Mouse (Mus musculus): ENCODE results near the gene Tmem108. TPM values are rescaled to one million over a fixed set of nuclear protein-coding genes. Genes with fewer than 3 reads are reported as not detected.

Tmem108 gene
- polyA plus RNA-seq, 1 experiment from 2014 or later = 38.0 TPM

DNA sequence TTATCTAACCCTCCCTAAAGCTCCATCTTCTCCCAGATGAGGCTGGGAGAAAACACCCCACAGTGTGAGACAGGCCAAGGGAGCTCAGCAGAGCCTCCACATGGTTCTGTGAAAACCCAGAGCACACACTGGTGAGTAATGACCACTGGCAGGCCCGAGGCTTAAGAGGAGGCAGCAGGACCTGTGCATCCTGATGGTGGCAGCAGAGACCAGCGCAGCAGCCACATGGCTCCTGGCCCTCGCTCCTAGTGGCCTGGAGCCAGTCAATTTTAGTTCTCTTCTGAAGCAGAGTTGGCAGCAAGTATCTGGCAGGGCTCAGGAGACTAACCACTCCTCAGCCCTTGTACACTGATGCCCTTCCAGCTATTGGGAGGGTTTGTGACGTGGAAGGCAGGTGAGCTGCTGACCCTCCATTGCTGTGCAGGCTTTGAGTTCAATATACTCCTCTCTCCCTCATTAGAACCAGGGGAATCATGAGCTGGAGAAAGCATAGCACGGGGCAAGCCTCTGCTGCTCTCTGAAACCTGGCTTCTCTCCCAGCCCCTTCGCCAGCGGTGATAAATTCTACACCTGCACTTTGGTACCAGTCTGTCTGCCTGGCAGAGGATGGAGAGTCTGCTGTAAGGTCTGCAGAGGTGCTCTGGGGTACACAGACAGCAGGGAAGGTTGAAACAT, 267.2 kb downstream of the Tmem108 start:
- peaks cover 5% of the 10 kb centered on the region; the same call in 1 of the 2 replicates for H3K4me1 ChIP-seq (ENCODE audit: control insufficient read depth, insufficient read depth, low read length)
- H3K9ac ChIP-seq (replicated peaks; ENCODE audit: low read depth, low read length) = no peak overlapping the region
- no peak overlapping the region for H3K4me2 ChIP-seq (ENCODE audit: low read depth, low read length)
- H3K36me3 ChIP-seq (ENCODE audit: control insufficient read depth, insufficient read depth, low read length) = no peaks in the 10 kb centered on the region
- H3K27me3 ChIP-seq (ENCODE audit: control insufficient read depth, insufficient read depth, low read length) = no peaks in the 10 kb centered on the region
- H3K9me3 ChIP-seq (ENCODE audit: control insufficient read depth, low read length) = no peaks in the 10 kb centered on the region
- peak; percentile 89 for ATAC-seq (ENCODE audit: low read depth)
- 27% methylated on average over 7 of the region's 7 CpGs for WGBS
- H3K4me3 ChIP-seq (ENCODE audit: low read depth, low read length) = no peak overlapping the region
- no peak overlapping the region; the same call in 1 of the 2 replicates for H3K27ac ChIP-seq (ENCODE audit: low read depth, low read length)

DNA sequence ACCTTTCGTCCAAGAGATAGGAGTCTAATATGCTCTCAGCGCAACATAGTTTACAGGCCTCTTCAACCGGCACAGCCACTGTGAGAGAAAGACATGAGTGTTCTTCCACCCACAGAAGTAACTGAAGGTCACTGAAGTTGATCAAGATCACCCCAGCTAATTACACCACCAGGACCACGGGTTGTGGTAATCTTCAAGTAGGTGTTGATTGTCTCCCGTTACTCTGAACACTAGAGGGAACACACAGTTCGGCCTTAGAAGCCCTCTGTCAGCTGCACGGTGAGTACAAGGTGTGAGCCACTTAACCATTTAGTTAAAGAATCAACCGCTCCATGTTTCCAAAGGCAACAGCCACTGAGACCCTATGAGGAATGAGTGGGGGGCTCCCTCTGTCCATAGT, 269.7 kb downstream of the Tmem108 start:
- Histone ChIP-seq H3K4me2 (ENCODE audit: low read depth, low read length) (no peak overlapping the region), H3K36me3 (ENCODE audit: control insufficient read depth, insufficient read depth, low read length) (no peaks in the 10 kb centered on the region), H3K27ac (ENCODE audit: low read depth, low read length) (no peak overlapping the region), H3K27me3 (ENCODE audit: control insufficient read depth, insufficient read depth, low read length) (no peaks in the 10 kb centered on the region), H3K9me3 (ENCODE audit: control insufficient read depth, low read length) (no peaks in the 10 kb centered on the region), H3K4me1 (ENCODE audit: control insufficient read depth, insufficient read depth, low read length) (peaks cover 5% of the 10 kb centered on the region; the same call in 1 of the 2 replicates), H3K9ac (replicated peaks; ENCODE audit: low read depth, low read length) (no peak overlapping the region), H3K4me3 (ENCODE audit: low read depth, low read length) (no peak overlapping the region)
- WGBS = 85% methylated on average over 8 of the region's 8 CpGs
- ATAC-seq (ENCODE audit: low read depth) = no peak

DNA sequence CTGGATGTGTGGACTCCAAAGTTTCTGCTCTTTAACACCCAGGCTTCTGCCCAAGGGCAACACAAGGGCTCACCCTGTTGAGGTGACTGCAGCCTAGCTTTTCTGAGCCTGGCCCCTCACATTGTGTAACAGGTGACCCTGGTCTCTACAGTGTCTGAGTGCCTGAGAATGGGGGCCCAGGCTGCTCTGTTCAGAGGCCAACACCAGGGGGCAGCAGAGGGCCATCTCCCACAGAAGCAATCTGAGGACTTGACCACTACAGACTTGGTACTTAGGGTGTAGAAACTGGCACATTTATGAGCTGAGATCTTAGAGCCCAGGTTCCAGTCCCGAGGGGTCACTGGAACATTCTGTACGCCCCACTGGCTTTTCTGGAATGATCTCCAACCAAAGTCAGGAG, 271.2 kb downstream of the Tmem108 start:
- Histone ChIP-seq H3K4me3 (ENCODE audit: low read depth, low read length) (no peak overlapping the region), H3K36me3 (ENCODE audit: control insufficient read depth, insufficient read depth, low read length) (no peaks in the 10 kb centered on the region), H3K27ac (ENCODE audit: low read depth, low read length) (no peak overlapping the region), H3K9ac (replicated peaks; ENCODE audit: low read depth, low read length) (no peak overlapping the region), H3K27me3 (ENCODE audit: control insufficient read depth, insufficient read depth, low read length) (no peaks in the 10 kb centered on the region), H3K4me2 (ENCODE audit: low read depth, low read length) (no peak overlapping the region), H3K9me3 (ENCODE audit: control insufficient read depth, low read length) (no peaks in the 10 kb centered on the region), H3K4me1 (ENCODE audit: control insufficient read depth, insufficient read depth, low read length) (peaks cover 5% of the 10 kb centered on the region; the same call in 1 of the 2 replicates)
- ATAC-seq (ENCODE audit: low read depth) = peak; percentile 57; the same call in 1 of the 2 replicates
- WGBS = 27% methylated on average over 2 of the region's 2 CpGs

DNA sequence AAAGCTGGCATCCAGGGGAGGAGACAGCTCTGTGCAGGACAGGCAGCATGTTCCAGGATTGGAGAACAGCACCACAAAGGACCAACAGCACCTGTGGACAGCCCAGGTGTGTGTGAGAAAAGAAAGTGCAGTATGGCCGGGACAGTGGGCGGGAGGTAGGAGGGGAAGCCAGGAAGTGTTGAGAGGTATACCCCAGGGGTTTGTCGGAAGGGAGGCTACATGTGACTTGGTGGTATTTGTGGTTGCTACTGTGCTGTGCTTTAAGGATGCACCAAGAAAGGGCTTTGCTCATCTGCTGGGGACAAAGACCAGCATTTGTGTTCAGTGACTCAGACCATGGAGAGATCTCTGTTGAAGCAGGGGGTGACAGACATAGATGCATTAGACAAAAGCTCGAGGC, 271.8 kb downstream of the Tmem108 start:
- ATAC-seq (ENCODE audit: low read depth) = no peak
- Histone ChIP-seq H3K4me2 (ENCODE audit: low read depth, low read length) (no peak overlapping the region), H3K27me3 (ENCODE audit: control insufficient read depth, insufficient read depth, low read length) (no peaks in the 10 kb centered on the region), H3K9ac (replicated peaks; ENCODE audit: low read depth, low read length) (no peak overlapping the region), H3K36me3 (ENCODE audit: control insufficient read depth, insufficient read depth, low read length) (no peaks in the 10 kb centered on the region), H3K4me1 (ENCODE audit: control insufficient read depth, insufficient read depth, low read length) (peaks cover 3% of the 10 kb centered on the region; the same call in 1 of the 2 replicates), H3K9me3 (ENCODE audit: control insufficient read depth, low read length) (no peaks in the 10 kb centered on the region), H3K4me3 (ENCODE audit: low read depth, low read length) (no peak overlapping the region), H3K27ac (ENCODE audit: low read depth, low read length) (no peak overlapping the region)
- 80% methylated on average over 4 of the region's 4 CpGs for WGBS

DNA sequence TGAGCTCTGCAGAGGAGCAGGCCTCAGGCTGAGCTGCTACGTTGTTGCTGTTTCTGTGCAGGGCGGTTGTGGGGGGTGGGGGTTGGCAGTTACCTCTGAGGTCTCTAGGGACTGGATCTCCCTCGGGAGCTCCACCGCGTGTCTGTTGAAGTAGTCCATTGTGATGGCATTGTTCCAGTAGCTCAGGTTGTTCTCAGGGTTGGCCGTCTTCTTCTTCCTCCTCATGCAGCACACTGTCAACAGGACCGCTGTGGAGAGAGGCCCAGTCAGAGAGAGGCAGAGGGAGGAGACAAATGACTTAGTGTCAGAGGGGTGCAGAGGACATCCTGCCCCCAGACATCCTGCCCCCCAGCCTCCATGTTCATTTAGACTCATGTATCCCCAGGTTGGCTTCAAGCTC, 272.5 kb downstream of the Tmem108 start:
- Histone ChIP-seq H3K9me3 (ENCODE audit: control insufficient read depth, low read length) (no peaks in the 10 kb centered on the region), H3K27me3 (ENCODE audit: control insufficient read depth, insufficient read depth, low read length) (no peaks in the 10 kb centered on the region)
- WGBS = 68% methylated on average over 7 of the region's 7 CpGs

DNA sequence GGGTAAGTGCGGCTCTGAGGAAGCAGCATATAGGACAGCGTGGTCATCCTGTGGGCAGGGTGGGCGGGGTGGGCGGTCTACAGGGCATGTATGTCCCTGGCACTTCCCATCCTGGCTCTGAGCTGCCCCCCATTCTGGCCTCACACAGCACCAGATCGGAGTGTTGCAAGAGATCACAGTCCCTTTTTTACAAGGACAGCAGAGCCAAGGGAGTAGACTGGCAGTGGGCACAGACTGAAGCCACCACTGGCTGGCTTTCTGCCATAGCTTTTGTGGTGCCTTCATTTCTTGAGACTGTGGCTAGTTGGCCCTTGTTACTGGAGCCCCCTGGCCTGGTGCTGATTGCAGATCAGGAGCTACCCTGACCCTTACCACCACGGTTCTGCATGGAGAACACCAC, 275.4 kb downstream of the Tmem108 start:
- Histone ChIP-seq H3K27me3 (ENCODE audit: control insufficient read depth, insufficient read depth, low read length) (no peaks in the 10 kb centered on the region), H3K9me3 (ENCODE audit: control insufficient read depth, low read length) (no peaks in the 10 kb centered on the region), H3K4me1 (ENCODE audit: control insufficient read depth, insufficient read depth, low read length) (no peaks in the 10 kb centered on the region), H3K27ac (ENCODE audit: low read depth, low read length) (no peak overlapping the region), H3K36me3 (ENCODE audit: control insufficient read depth, insufficient read depth, low read length) (no peaks in the 10 kb centered on the region), H3K9ac (replicated peaks; ENCODE audit: low read depth, low read length) (no peak overlapping the region), H3K4me2 (ENCODE audit: low read depth, low read length) (no peak overlapping the region), H3K4me3 (ENCODE audit: low read depth, low read length) (no peak overlapping the region)
- WGBS = 88% methylated on average over 6 of the region's 6 CpGs
- no peak for ATAC-seq (ENCODE audit: low read depth)

More for the DNA sequence above, 272.5 kb downstream of the Tmem108 start:
- no peak for ATAC-seq (ENCODE audit: low read depth)
- no peak overlapping the region for H3K27ac ChIP-seq (ENCODE audit: low read depth, low read length)
- no peaks in the 10 kb centered on the region for H3K4me1 ChIP-seq (ENCODE audit: control insufficient read depth, insufficient read depth, low read length)
- H3K36me3 ChIP-seq (ENCODE audit: control insufficient read depth, insufficient read depth, low read length) = no peaks in the 10 kb centered on the region
- H3K9ac ChIP-seq (replicated peaks; ENCODE audit: low read depth, low read length) = no peak overlapping the region
- no peak overlapping the region for H3K4me3 ChIP-seq (ENCODE audit: low read depth, low read length)
- H3K4me2 ChIP-seq (ENCODE audit: low read depth, low read length) = no peak overlapping the region

DNA sequence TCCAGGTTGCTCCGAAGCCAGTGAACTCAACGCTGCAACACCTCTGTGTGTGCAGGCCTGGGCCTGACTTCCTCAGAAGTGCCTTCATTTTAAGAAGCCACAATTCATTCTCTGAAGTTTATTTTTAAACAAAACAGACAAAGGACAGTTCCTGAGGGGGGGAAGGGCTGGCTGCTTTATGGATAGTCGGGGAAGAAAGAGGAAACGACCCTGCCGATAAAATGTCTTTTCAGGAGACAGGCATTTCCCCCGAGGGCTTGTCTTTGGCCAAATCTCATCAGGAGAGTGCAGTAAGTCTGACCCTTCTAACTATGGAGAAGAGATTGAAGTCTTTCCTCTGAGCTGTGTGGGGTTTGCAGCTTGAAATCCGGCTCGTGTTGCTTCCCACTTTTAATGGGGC, 276.0 kb downstream of the Tmem108 start:
- H3K9ac ChIP-seq (replicated peaks; ENCODE audit: low read depth, low read length) = no peak overlapping the region
- WGBS = 21% methylated on average over 8 of the region's 8 CpGs
- H3K27ac ChIP-seq (ENCODE audit: low read depth, low read length) = no peak overlapping the region

DNA sequence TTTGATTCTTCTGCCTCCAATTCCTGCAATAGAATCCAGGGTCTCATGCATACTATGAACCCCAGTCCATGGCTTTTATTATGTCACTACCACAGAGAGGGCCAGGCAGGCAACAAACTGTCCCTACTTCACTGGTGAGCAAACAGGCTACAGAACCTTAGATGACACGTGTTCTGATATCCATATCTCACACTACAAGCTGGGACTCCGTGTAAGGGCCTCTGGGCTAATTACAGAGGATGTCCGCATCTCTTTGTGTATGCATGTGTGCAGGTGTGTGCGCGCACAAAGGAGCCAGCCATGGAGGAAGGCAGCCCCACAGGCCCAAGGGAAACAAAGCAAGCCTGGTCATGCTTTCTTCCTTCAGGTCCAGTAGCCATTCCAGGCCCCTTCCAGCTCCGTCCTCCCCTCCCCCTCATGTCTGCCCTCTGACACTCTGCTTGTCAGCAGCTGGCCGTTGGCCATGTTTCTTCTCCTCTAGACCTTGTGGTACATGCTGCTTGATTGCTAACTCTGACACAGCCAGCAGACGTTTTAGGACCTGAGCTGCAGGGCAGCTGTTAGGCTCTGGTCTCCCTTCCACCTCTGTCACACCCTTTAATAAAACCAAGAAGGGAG, 280.9 kb downstream of the Tmem108 start:
- no peak overlapping the region for H3K4me2 ChIP-seq (ENCODE audit: low read depth, low read length)
- no peak overlapping the region for H3K9ac ChIP-seq (replicated peaks; ENCODE audit: low read depth, low read length)

More for the DNA sequence above, 276.0 kb downstream of the Tmem108 start:
- Histone ChIP-seq H3K4me2 (ENCODE audit: low read depth, low read length) (no peak overlapping the region), H3K27me3 (ENCODE audit: control insufficient read depth, insufficient read depth, low read length) (no peaks in the 10 kb centered on the region), H3K9me3 (ENCODE audit: control insufficient read depth, low read length) (no peaks in the 10 kb centered on the region), H3K36me3 (ENCODE audit: control insufficient read depth, insufficient read depth, low read length) (no peaks in the 10 kb centered on the region), H3K4me1 (ENCODE audit: control insufficient read depth, insufficient read depth, low read length) (0 out of 2 replicates have a peak, but pooled peaks cover 3% of the 10 kb centered on the region), H3K4me3 (ENCODE audit: low read depth, low read length) (no peak overlapping the region)
- ATAC-seq (ENCODE audit: low read depth) = no peak

DNA sequence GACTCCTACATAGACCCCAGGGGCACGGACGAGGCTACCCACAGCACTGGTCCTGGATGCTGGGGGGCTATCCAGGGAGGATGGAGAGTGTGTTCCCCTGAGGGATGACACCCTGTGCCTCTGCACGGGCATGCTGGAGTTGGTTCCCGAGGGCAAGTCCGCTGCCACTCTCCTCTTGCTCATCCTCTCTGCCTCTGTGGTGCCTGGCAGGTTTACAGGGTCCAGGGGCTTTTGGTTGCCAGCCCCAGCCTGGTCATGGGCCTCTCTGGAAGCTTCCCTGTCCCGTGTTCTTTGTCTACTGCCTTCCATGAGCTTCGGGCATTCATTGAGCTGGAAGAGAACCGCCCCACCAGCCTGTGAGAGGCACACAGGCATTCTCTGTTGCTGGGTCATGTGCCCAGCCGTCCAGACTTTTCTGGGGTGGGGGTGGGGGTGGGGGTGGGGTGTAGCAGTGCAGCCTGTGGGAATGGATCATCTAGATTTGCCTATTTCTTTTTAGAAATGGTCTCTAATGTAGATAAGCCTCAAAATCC, 281.5 kb downstream of the Tmem108 start, which contains the start of gene Bfsp2:
Bfsp2 (minus strand) TSS at position 377 of the 533 bp plus-strand sequence.
- 62% methylated on average over 9 of the region's 9 CpGs for WGBS
- Histone ChIP-seq H3K27ac (ENCODE audit: low read depth, low read length) (no peak within 1 kb of the TSS), H3K36me3 (ENCODE audit: control insufficient read depth, insufficient read depth, low read length) (no peaks in the 10 kb centered on the region), H3K4me2 (ENCODE audit: low read depth, low read length) (no peak within 1 kb of the TSS), H3K9ac (replicated peaks; ENCODE audit: low read depth, low read length) (no peak within 1 kb of the TSS), H3K4me3 (ENCODE audit: low read depth, low read length) (no peak within 1 kb of the TSS), H3K4me1 (ENCODE audit: control insufficient read depth, insufficient read depth, low read length) (0 out of 2 replicates have a peak, but pooled peaks cover 3% of the 10 kb centered on the region), H3K9me3 (ENCODE audit: control insufficient read depth, low read length) (no peaks in the 10 kb centered on the region), H3K27me3 (ENCODE audit: control insufficient read depth, insufficient read depth, low read length) (no peaks in the 10 kb centered on the region)
- ATAC-seq (ENCODE audit: low read depth) = no peak

More for the DNA sequence above, 280.9 kb downstream of the Tmem108 start:
- H3K4me1 ChIP-seq (ENCODE audit: control insufficient read depth, insufficient read depth, low read length) = 0 out of 2 replicates have a peak, but pooled peaks cover 3% of the 10 kb centered on the region
- H3K27me3 ChIP-seq (ENCODE audit: control insufficient read depth, insufficient read depth, low read length) = no peaks in the 10 kb centered on the region
- no peak overlapping the region for H3K4me3 ChIP-seq (ENCODE audit: low read depth, low read length)
- no peaks in the 10 kb centered on the region for H3K36me3 ChIP-seq (ENCODE audit: control insufficient read depth, insufficient read depth, low read length)
- 47% methylated on average over 8 of the region's 8 CpGs for WGBS
- no peaks in the 10 kb centered on the region for H3K9me3 ChIP-seq (ENCODE audit: control insufficient read depth, low read length)
- ATAC-seq (ENCODE audit: low read depth) = no peak; the same call in 1 of the 2 replicates
- no peak overlapping the region for H3K27ac ChIP-seq (ENCODE audit: low read depth, low read length)
